Mouse (Mus musculus) T-helper 17 cell (primary cell): ENCODE measurements around the gene Actn1.
"Not testable (repeated sequence)": the region's sequence is repeated elsewhere in the genome, so short reads cannot be mapped to it uniquely, and the experiment has no call there.

ENCODE experiments used
- in situ Hi-C, 2 experiments: fragments of 300-600 bp; cut with MboI, MseI; formaldehyde crosslinking; loops; 1 replicate in 1 of 2; 2 replicates in 1 of 2; pipeline ENCODE4 v1.15.1; 2025; ENCODE audit warnings: high pct_unique_total_duplicates in 2 of 2

Actn1 gene

GRCm38 (mm10) chr12:80260056-80260743 is at the start of gene Actn1:
Actn1 (minus strand) TSS chr12:80260371.
- in situ Hi-C loops, result loop anchor here in 1 of 2 experiments (5.0 kb wide), 1 partner anchor 38 kb away; no protein-coding TSS in a partner anchor

- in situ Hi-C loops, result no loop called here
Measured at GRCm38 (mm10) chr12:80307556-80307955, 47.4 kb upstream of the Actn1 start.

- in situ Hi-C loops, result no loop called here
Measured at GRCm38 (mm10) chr12:80304518-80304917, 44.3 kb upstream of the Actn1 start.

GRCm38 (mm10) chr12:80300833-80301456 is 40.8 kb upstream of the Actn1 start:
- in situ Hi-C loops, result no loop called here

GRCm38 (mm10) chr12:80298714-80299113 is 38.5 kb upstream of the Actn1 start:
- in situ Hi-C loops, result no loop called here

GRCm38 (mm10) chr12:80291895-80292435 is 31.8 kb upstream of the Actn1 start:
- in situ Hi-C loops, result no loop called here

GRCm38 (mm10) chr12:80290964-80291363 is 30.8 kb upstream of the Actn1 start:
- in situ Hi-C loops, result no loop called here

- in situ Hi-C loops, result no loop called here
Measured at GRCm38 (mm10) chr12:80290483-80290882, 30.3 kb upstream of the Actn1 start.

GRCm38 (mm10) chr12:80289722-80290121 is 29.6 kb upstream of the Actn1 start:
- in situ Hi-C loops, result no loop called here

- in situ Hi-C loops, result no loop called here
Measured at GRCm38 (mm10) chr12:80285890-80286289, 25.7 kb upstream of the Actn1 start.

- in situ Hi-C loops, result not testable (repeated sequence)
Measured at GRCm38 (mm10) chr12:80284251-80284650, 24.1 kb upstream of the Actn1 start.

- in situ Hi-C loops, result loop anchor here in 1 of 2 experiments (10.0 kb wide), 1 partner anchor 536 kb away; no protein-coding TSS in a partner anchor
Measured at GRCm38 (mm10) chr12:80278866-80279265, 18.7 kb upstream of the Actn1 start.

- in situ Hi-C loops, result loop anchor here in 1 of 2 experiments (10.0 kb wide), 1 partner anchor 537 kb away; no protein-coding TSS in a partner anchor
Measured at GRCm38 (mm10) chr12:80277428-80277827, 17.3 kb upstream of the Actn1 start.

GRCm38 (mm10) chr12:80275187-80275820 is 15.1 kb upstream of the Actn1 start:
- in situ Hi-C loops, result loop anchor here in 1 of 2 experiments (10.0 kb wide), 1 partner anchor 539 kb away; no protein-coding TSS in a partner anchor

- in situ Hi-C loops, result loop anchor here in 1 of 2 experiments (10.0 kb wide), 1 partner anchor 542 kb away; no protein-coding TSS in a partner anchor
Measured at GRCm38 (mm10) chr12:80273020-80273686, 13.0 kb upstream of the Actn1 start.

- in situ Hi-C loops, result loop anchor here in 1 of 2 experiments (10.0 kb wide), 1 partner anchor 543 kb away; no protein-coding TSS in a partner anchor
Measured at GRCm38 (mm10) chr12:80271806-80272205, 11.6 kb upstream of the Actn1 start.

- in situ Hi-C loops, result loop anchor here in 1 of 2 experiments (10.0 kb wide), 1 partner anchor 544 kb away; no protein-coding TSS in a partner anchor
Measured at GRCm38 (mm10) chr12:80270924-80271323, 10.8 kb upstream of the Actn1 start.

GRCm38 (mm10) chr12:80269303-80269702 is 9.1 kb upstream of the Actn1 start:
- in situ Hi-C loops, result no loop called here

GRCm38 (mm10) chr12:80267962-80268361 is 7.8 kb upstream of the Actn1 start:
- in situ Hi-C loops, result no loop called here

GRCm38 (mm10) chr12:80264388-80264787 is 4.2 kb upstream of the Actn1 start:
- in situ Hi-C loops, result loop anchor here in 1 of 2 experiments (5.0 kb wide), 1 partner anchor 42 kb away; no protein-coding TSS in a partner anchor
